Mouse (Mus musculus): Measurements from ENCODE around the gene Stat6.

- TF ChIP-seq POLR2A (IDR thresholded peaks at IDR 0.05; ENCODE audit: borderline replicate concordance, extremely low read depth, low read depth, low read length) (no peak), CTCF (IDR thresholded peaks at IDR 0.05; ENCODE audit: insufficient read depth, low read length) (peak; percentile 81)
Measured at GRCm38 (mm10) chr10:127674794-127675522, 32.2 kb downstream of the Stat6 start.

Measured in lung, adult 2 months (tissue).